Mouse (Mus musculus): ENCODE measurements around the gene Pea15a. TPM values are rescaled to one million over a fixed set of nuclear protein-coding genes. Genes with fewer than 3 reads are reported as not detected.

The Pea15a gene
- polyA plus RNA-seq, 1 experiment: 0.10 TPM

- Histone ChIP-seq H3K9me3 (ENCODE audit: control insufficient read depth, low read length) (no peaks in the 10 kb centered on the region), H3K4me1 (ENCODE audit: control insufficient read depth) (peaks cover 2% of the 10 kb centered on the region), H3K36me3 (ENCODE audit: control insufficient read depth) (peaks cover 72% of the 10 kb centered on the region), H3K4me3 (replicated peaks) (no peak overlapping the region), H3K27me3 (ENCODE audit: control insufficient read depth) (peaks cover 20% of the 10 kb centered on the region)
- TF ChIP-seq GATA1 (IDR thresholded peaks at IDR 0.05; ENCODE audit: low read length) (no peak), TAL1 (IDR thresholded peaks at IDR 0.05; ENCODE audit: low read length) (no peak)
Observed at GRCm38 (mm10) chr1:172200161-172200560, 6.4 kb downstream of the Pea15a start.

- H3K4me1 ChIP-seq (ENCODE audit: control insufficient read depth): peaks cover 2% of the 10 kb centered on the region
- H3K4me3 ChIP-seq (replicated peaks): no peak overlapping the region
- H3K36me3 ChIP-seq (ENCODE audit: control insufficient read depth): peaks cover 84% of the 10 kb centered on the region
- TF ChIP-seq TAL1 (IDR thresholded peaks at IDR 0.05; ENCODE audit: low read length) (no peak), GATA1 (IDR thresholded peaks at IDR 0.05; ENCODE audit: low read length) (no peak)
- no peaks in the 10 kb centered on the region for H3K9me3 ChIP-seq (ENCODE audit: control insufficient read depth, low read length)
- peaks cover 8% of the 10 kb centered on the region for H3K27me3 ChIP-seq (ENCODE audit: control insufficient read depth)
Observed at GRCm38 (mm10) chr1:172198996-172199395, 7.6 kb downstream of the Pea15a start.

- no peaks in the 10 kb centered on the region; the same call in 1 of the 2 replicates for H3K4me1 ChIP-seq (ENCODE audit: control insufficient read depth)
- no peak for TF ChIP-seq GATA1 (IDR thresholded peaks at IDR 0.05; ENCODE audit: low read length)
- H3K9me3 ChIP-seq (ENCODE audit: control insufficient read depth, low read length): no peaks in the 10 kb centered on the region
- H3K27me3 ChIP-seq (ENCODE audit: control insufficient read depth): peaks cover 2% of the 10 kb centered on the region
- peaks cover 91% of the 10 kb centered on the region for H3K36me3 ChIP-seq (ENCODE audit: control insufficient read depth)
- H3K4me3 ChIP-seq (replicated peaks): no peak overlapping the region
Observed at GRCm38 (mm10) chr1:172198316-172198715, 8.3 kb downstream of the Pea15a start.

- no peaks in the 10 kb centered on the region for H3K9me3 ChIP-seq (ENCODE audit: control insufficient read depth, low read length)
- H3K4me1 ChIP-seq (ENCODE audit: control insufficient read depth): no peaks in the 10 kb centered on the region; the same call in 1 of the 2 replicates
- TF ChIP-seq GATA1 (IDR thresholded peaks at IDR 0.05; ENCODE audit: low read length) (no peak), TAL1 (IDR thresholded peaks at IDR 0.05; ENCODE audit: low read length) (no peak)
- no peaks in the 10 kb centered on the region for H3K27me3 ChIP-seq (ENCODE audit: control insufficient read depth)
- H3K4me3 ChIP-seq (replicated peaks): no peak overlapping the region
- peaks cover 91% of the 10 kb centered on the region for H3K36me3 ChIP-seq (ENCODE audit: control insufficient read depth)
Observed at GRCm38 (mm10) chr1:172197851-172198250, 8.8 kb downstream of the Pea15a start.

GRCm38 (mm10) chr1:172197146-172197545 is 9.5 kb downstream of the Pea15a start:
- no peak for TF ChIP-seq GATA1 (IDR thresholded peaks at IDR 0.05; ENCODE audit: low read length)
- H3K27me3 ChIP-seq (ENCODE audit: control insufficient read depth): no peaks in the 10 kb centered on the region
- peaks cover 94% of the 10 kb centered on the region for H3K36me3 ChIP-seq (ENCODE audit: control insufficient read depth)
- no peaks in the 10 kb centered on the region; the same call in 1 of the 2 replicates for H3K4me1 ChIP-seq (ENCODE audit: control insufficient read depth)
- no peak overlapping the region for H3K4me3 ChIP-seq (replicated peaks)
- no peaks in the 10 kb centered on the region for H3K9me3 ChIP-seq (ENCODE audit: control insufficient read depth, low read length)

- H3K4me1 ChIP-seq (ENCODE audit: control insufficient read depth): no peaks in the 10 kb centered on the region
- H3K27me3 ChIP-seq (ENCODE audit: control insufficient read depth): no peaks in the 10 kb centered on the region
- H3K4me3 ChIP-seq (replicated peaks): no peak overlapping the region
- peaks cover 94% of the 10 kb centered on the region for H3K36me3 ChIP-seq (ENCODE audit: control insufficient read depth)
- no peaks in the 10 kb centered on the region for H3K9me3 ChIP-seq (ENCODE audit: control insufficient read depth, low read length)
- TF ChIP-seq TAL1 (IDR thresholded peaks at IDR 0.05; ENCODE audit: low read length) (no peak), GATA1 (IDR thresholded peaks at IDR 0.05; ENCODE audit: low read length) (no peak)
Observed at GRCm38 (mm10) chr1:172194435-172194834, 12.2 kb downstream of the Pea15a start.

GRCm38 (mm10) chr1:172192217-172192616 is 14.4 kb downstream of the Pea15a start:
- H3K9me3 ChIP-seq (ENCODE audit: control insufficient read depth, low read length): no peaks in the 10 kb centered on the region
- no peaks in the 10 kb centered on the region for H3K27me3 ChIP-seq (ENCODE audit: control insufficient read depth)
- H3K4me1 ChIP-seq (ENCODE audit: control insufficient read depth): no peaks in the 10 kb centered on the region
- H3K36me3 ChIP-seq (ENCODE audit: control insufficient read depth): peaks cover 96% of the 10 kb centered on the region
- H3K4me3 ChIP-seq (replicated peaks): no peak overlapping the region
- no peak for TF ChIP-seq GATA1 (IDR thresholded peaks at IDR 0.05; ENCODE audit: low read length)
- no peak for TF ChIP-seq TAL1 (IDR thresholded peaks at IDR 0.05; ENCODE audit: low read length)

GRCm38 (mm10) chr1:172191578-172191977 is 15.0 kb downstream of the Pea15a start:
- Histone ChIP-seq H3K4me3 (replicated peaks) (no peak overlapping the region), H3K4me1 (ENCODE audit: control insufficient read depth) (no peaks in the 10 kb centered on the region), H3K36me3 (ENCODE audit: control insufficient read depth) (peaks cover 96% of the 10 kb centered on the region), H3K9me3 (ENCODE audit: control insufficient read depth, low read length) (no peaks in the 10 kb centered on the region), H3K27me3 (ENCODE audit: control insufficient read depth) (no peaks in the 10 kb centered on the region)
- no peak for TF ChIP-seq TAL1 (IDR thresholded peaks at IDR 0.05; ENCODE audit: low read length)
- no peak for TF ChIP-seq GATA1 (IDR thresholded peaks at IDR 0.05; ENCODE audit: low read length)

GRCm38 (mm10) chr1:172188891-172189290 is 17.7 kb downstream of the Pea15a start:
- peaks cover 2% of the 10 kb centered on the region for H3K4me1 ChIP-seq (ENCODE audit: control insufficient read depth)
- no peak overlapping the region for H3K4me3 ChIP-seq (replicated peaks)
- H3K9me3 ChIP-seq (ENCODE audit: control insufficient read depth, low read length): no peaks in the 10 kb centered on the region
- H3K27me3 ChIP-seq (ENCODE audit: control insufficient read depth): no peaks in the 10 kb centered on the region
- TF ChIP-seq GATA1 (IDR thresholded peaks at IDR 0.05; ENCODE audit: low read length): no peak
- no peak for TF ChIP-seq TAL1 (IDR thresholded peaks at IDR 0.05; ENCODE audit: low read length)
- H3K36me3 ChIP-seq (ENCODE audit: control insufficient read depth): peaks cover 94% of the 10 kb centered on the region

Data from erythroblast, embryonic 14.5 days (primary cell).